Mouse (Mus musculus) neural tube, embryonic 11.5 days (tissue): ENCODE results near the gene D10Jhu81e. TPM values are rescaled to one million over a fixed set of nuclear protein-coding genes. Genes with fewer than 3 reads are reported as not detected.
"Not testable (repeated sequence)": the region's sequence is repeated elsewhere in the genome, so short reads cannot be mapped to it uniquely, and the experiment has no call there.

Source experiments
- ATAC-seq: fragments of 200-750 bp; cut with Nextera tagmentation; 2 replicates; pipeline ENCODE4 v1.8.0; 2017; ENCODE audit warnings: moderate number of reproducible peaks, mild to moderate bottlenecking, moderate TSS enrichment, moderate library complexity; ENCODE audit not compliant: insufficient read depth, low FRiP score, low TSS enrichment
- DNase-seq: peaks from one replicate; pipeline ENCODE4 v3.0.0-alpha.2; 2015; ENCODE audit warnings: low spot score
- H3K27ac ChIP-seq: fragments of 300-500 bp; sonication (generic); 2 replicates; pipeline ENCODE4 v1.5.1; 2014; ENCODE audit warnings: low read depth, mild to moderate bottlenecking, low read length
- H3K27me3 ChIP-seq: fragments of 300-500 bp; sonication (generic); 2 replicates; pipeline ENCODE4 v1.6.1; 2014; ENCODE audit warnings: mild to moderate bottlenecking, low read length, mixed read lengths; ENCODE audit not compliant: control insufficient read depth, insufficient read depth
- H3K36me3 ChIP-seq: fragments of 300-500 bp; sonication (generic); 2 replicates; pipeline ENCODE4 v1.6.1; 2014; ENCODE audit warnings: mild to moderate bottlenecking, low read length, moderate library complexity, mixed read lengths; ENCODE audit not compliant: control insufficient read depth, insufficient read depth
- H3K4me1 ChIP-seq: fragments of 300-500 bp; sonication (generic); 2 replicates; pipeline ENCODE4 v1.6.1; 2014; ENCODE audit warnings: low read length, mixed read lengths; ENCODE audit not compliant: control insufficient read depth, insufficient read depth
- H3K4me2 ChIP-seq: fragments of 300-500 bp; sonication (generic); 2 replicates; pipeline ENCODE4 v1.6.1; 2014; ENCODE audit warnings: low read depth, mild to moderate bottlenecking, moderate library complexity
- H3K4me3 ChIP-seq: fragments of 300-500 bp; sonication (generic); 2 replicates; pipeline ENCODE4 v1.5.1; 2014; ENCODE audit warnings: low read depth, low read length
- H3K9ac ChIP-seq: fragments of 300-500 bp; sonication (generic); 2 replicates; pipeline ENCODE4 v1.6.1; 2014; ENCODE audit warnings: mild to moderate bottlenecking, low read length
- H3K9me3 ChIP-seq: fragments of 300-500 bp; sonication (generic); 2 replicates; pipeline ENCODE4 v1.6.1; 2016; ENCODE audit warnings: low read length; ENCODE audit not compliant: control insufficient read depth
- WGBS: fragments of 180-500 bp; shearing (Covaris S2); extraction: QIAGEN DNeasy Blood & Tissue Kit; methylation state at CpG from one replicate; pipeline ENCODE4 v1.1.7; 2014; 5-methylcytosine and 5-hydroxymethylcytosine counted together
- polyA plus RNA-seq: library from polyadenylated mRNA; unstranded; fragments of >200 nt; fragmentation: Nextera tagmentation; extraction: Ambion mirVana; gene quantifications from 2 replicates; pipeline ENCODE4 v1.2.1, GENCODE M21; 2014

D10Jhu81e gene
- 15.8 and 17.8 TPM in 2 replicates for polyA plus RNA-seq

DNA sequence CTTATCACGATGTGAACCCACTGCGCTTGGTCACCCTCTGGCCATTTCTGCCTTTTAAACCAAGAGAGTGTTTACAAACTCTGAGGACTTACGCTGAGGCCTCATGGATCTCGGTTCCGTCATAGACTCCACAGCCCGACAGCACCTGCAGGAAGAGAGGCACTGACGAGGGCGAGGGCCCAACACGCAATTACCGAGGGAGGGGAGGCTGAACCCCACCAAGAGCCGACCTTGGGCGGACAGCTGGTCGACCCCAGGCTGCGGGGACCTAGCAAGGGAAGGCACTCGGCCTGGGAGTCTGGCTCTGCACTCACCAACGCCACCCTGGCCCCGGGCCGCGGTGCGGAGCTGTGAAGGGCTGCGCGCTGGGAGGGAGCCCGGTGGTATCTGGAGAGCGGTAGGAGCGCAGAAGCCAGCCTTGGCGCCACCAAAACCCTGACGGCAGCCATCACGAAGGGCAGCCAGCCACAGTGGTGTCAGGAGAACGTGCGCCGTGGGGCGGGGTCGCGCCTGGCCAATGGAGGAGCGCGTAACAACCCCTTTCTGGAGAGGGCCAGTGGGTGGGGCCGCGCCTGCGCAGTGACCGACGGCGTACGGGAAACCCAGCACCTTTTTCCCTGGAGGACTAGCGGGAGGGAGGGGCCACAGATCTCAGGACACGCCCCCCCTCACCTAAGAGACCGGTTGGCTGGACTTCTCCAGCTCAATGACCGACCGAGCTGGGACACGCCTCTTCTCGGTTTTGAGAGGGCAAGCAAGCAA is at the start of gene D10Jhu81e:
Gene D10Jhu81e (minus strand): TSS at position 502 of the 762 bp plus-strand sequence.
- Histone ChIP-seq H3K36me3 (peaks cover 13% of the 10 kb centered on the region), H3K4me1 (no peaks in the 10 kb centered on the region), H3K9ac (peak within 1 kb of the TSS; percentile 57), H3K4me3 (peak within 1 kb of the TSS; percentile 58), H3K27me3 (no peaks in the 10 kb centered on the region), H3K27ac (no peak within 1 kb of the TSS), H3K9me3 (no peaks in the 10 kb centered on the region), H3K4me2 (peak within 1 kb of the TSS; percentile 74)
- DNase-seq (peak; percentile 99), ATAC-seq (peak; percentile 95)
- 2% methylated on average over 47 of the region's 50 CpGs for WGBS

DNA sequence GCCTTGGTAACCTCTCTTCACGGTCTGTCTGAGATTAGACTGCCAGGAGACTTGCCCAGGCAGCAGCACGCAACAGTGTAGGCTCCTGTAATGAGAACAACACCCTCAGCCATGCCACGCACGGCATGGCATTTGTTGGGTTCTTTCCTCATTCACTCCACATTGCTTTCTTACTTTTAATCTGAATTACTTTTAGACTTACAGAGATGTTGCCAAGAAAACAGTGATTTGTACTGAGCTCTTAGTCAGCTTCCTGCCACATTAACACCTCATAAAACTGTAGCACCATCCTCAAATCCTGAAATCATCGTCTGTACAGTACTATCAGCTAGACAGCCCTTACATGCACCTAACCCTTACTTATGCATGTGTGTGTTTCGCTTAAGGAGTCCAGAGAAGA is 49.0 kb upstream of the D10Jhu81e start:
- Histone ChIP-seq H3K4me2 (no peak overlapping the region), H3K27me3 (no peaks in the 10 kb centered on the region), H3K4me1 (no peaks in the 10 kb centered on the region), H3K36me3 (peaks cover 5% of the 10 kb centered on the region; the same call in 1 of the 2 replicates), H3K9ac (no peak overlapping the region), H3K9me3 (no peaks in the 10 kb centered on the region), H3K27ac (no peak overlapping the region), H3K4me3 (no peak overlapping the region)
- 93% methylated on average over 6 of the region's 6 CpGs for WGBS
- no peak for DNase-seq
- no peak for ATAC-seq

DNA sequence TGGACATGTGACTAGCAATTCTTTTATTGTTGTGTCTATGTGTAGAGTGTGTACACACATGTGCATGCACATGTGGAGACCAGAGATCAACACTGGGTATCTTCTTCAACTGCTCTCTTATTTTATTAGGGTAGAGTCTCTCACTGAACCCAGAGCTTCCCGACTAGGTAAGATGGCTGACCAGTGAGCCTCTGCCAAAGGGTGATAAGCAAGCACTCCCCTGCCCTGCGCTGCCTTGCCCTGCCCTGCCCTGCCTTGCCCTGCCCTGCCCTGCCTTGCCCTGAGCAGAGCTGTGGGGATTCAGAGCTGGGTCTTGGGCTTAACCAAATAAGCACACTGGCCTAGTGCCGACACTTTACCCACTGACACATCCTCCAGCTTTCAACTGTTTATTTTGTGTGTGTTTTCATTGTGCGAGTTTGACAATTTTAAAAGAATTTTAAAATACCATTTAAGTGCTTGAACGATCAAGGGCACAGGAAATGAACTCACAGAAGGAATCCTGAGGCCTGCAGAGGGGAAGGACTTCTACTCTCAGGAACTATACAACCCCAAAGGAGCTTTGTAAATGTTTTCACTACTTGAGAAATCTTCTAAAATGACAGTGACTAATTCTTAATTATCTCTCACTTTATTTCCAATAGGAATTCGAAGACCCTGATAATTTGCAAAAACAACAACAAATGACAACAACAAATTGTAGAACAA is 46.9 kb upstream of the D10Jhu81e start:
- Histone ChIP-seq H3K9ac (no peak overlapping the region), H3K9me3 (no peaks in the 10 kb centered on the region), H3K27ac (no peak overlapping the region), H3K4me2 (no peak overlapping the region), H3K36me3 (peaks cover 7% of the 10 kb centered on the region; the same call in 1 of the 2 replicates), H3K27me3 (no peaks in the 10 kb centered on the region), H3K4me3 (no peak overlapping the region), H3K4me1 (no peaks in the 10 kb centered on the region)
- DNase-seq (no peak), ATAC-seq (no peak)
- WGBS = 86% methylated on average over 6 of the region's 6 CpGs

DNA sequence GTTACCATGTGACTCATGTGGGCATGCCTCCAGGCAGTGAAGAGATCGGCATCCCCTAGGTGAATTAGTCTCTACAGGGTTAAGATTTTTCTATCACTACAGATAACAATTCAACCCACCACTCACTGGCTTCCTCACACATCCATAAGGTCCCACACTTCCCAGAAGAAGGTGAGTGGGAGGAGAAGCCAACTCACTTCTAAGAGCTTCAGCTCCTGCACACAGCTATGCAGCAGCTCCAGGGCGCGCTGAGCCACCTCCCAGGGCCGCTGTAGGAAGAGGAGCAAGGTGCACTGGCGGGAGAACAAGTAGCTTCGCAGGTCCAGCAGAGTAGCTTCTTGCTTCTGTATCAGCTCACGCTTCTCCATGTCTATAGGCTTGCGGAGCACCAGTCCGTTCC is 44.8 kb upstream of the D10Jhu81e start:
- DNase-seq (no peak), ATAC-seq (no peak)
- Histone ChIP-seq H3K4me2 (no peak overlapping the region), H3K4me1 (no peaks in the 10 kb centered on the region), H3K4me3 (no peak overlapping the region), H3K27ac (no peak overlapping the region), H3K9me3 (no peaks in the 10 kb centered on the region), H3K27me3 (no peaks in the 10 kb centered on the region), H3K36me3 (peaks cover 7% of the 10 kb centered on the region), H3K9ac (no peak overlapping the region)
- WGBS = 92% methylated on average over 9 of the region's 9 CpGs

DNA sequence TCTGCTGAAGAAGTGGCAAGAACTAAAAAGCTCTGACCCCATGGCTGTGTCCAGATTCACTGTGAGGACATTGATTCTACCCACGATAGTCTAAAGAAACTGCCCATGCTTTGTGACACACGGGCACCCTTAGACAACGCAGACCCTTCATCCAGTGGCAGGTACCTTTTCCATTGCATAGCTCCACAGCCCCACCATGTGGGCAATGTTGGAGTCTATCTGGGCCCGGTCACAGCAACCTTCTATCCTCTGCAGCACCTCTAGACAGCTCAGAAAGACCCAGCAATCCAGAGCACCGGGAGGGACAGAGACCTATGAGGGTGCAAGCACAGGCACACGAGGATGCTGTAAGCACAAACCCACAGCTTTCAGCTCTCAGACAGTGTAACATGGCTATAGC is 41.7 kb upstream of the D10Jhu81e start:
- Histone ChIP-seq H3K27me3 (no peaks in the 10 kb centered on the region), H3K36me3 (peaks cover 3% of the 10 kb centered on the region), H3K9me3 (no peaks in the 10 kb centered on the region), H3K4me3 (no peak overlapping the region), H3K4me1 (no peaks in the 10 kb centered on the region), H3K4me2 (no peak overlapping the region), H3K27ac (no peak overlapping the region), H3K9ac (no peak overlapping the region)
- no peak for ATAC-seq
- WGBS = 73% methylated on average over 6 of the region's 6 CpGs
- DNase-seq = peak; percentile 14

DNA sequence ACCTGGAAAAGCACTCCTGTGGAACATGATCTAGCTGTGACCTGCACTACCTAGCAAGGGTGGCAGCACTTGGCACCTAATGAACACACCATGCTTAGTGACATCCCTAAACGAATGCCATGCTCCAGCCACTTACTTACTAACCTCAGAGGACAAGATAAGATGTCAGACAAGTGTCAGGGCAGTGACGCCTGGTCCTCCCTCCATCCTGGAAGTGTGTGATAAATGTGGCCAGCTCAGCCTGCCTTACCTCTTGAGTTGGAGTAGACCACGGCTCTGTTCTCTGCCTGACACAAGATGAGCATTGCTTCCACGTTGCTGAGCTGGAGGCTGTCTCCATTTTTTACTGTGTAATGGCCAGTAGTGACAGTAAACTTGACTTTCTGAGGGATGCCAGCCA is 31.6 kb upstream of the D10Jhu81e start:
- H3K27ac ChIP-seq = no peak overlapping the region
- no peak overlapping the region for H3K4me3 ChIP-seq
- no peaks in the 10 kb centered on the region for H3K4me1 ChIP-seq
- no peaks in the 10 kb centered on the region for H3K27me3 ChIP-seq
- H3K9me3 ChIP-seq = no peaks in the 10 kb centered on the region
- H3K36me3 ChIP-seq = peaks cover 20% of the 10 kb centered on the region
- WGBS = 95% methylated on average over 4 of the region's 4 CpGs
- H3K4me2 ChIP-seq = no peak overlapping the region
- H3K9ac ChIP-seq = no peak overlapping the region
- no peak for ATAC-seq
- no peak for DNase-seq

DNA sequence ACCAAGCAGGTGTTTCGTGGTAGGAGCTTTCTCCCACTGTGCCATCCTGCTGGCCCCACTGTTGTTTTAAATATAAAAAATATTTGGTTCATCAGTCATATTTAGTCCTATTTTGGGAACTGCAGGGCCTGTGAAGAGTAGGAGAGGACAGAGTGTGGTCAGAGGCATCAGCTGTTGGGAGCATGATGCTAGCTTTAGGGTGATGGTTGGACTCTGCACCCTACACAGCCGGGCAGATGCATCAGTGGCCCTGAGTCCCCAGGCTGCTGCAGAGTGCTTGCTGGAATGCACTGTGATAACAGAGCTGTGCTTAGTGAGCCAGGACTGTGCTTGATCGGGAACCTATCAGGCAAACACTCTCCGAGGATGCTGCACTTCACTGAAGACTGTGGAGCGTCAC is 23.4 kb upstream of the D10Jhu81e start:
- WGBS = 92% methylated on average over 5 of the region's 5 CpGs
- Histone ChIP-seq H3K4me3 (no peak overlapping the region), H3K9me3 (no peaks in the 10 kb centered on the region), H3K36me3 (peaks cover 18% of the 10 kb centered on the region), H3K4me1 (no peaks in the 10 kb centered on the region), H3K27ac (no peak overlapping the region), H3K4me2 (no peak overlapping the region), H3K9ac (no peak overlapping the region), H3K27me3 (no peaks in the 10 kb centered on the region)
- DNase-seq = no peak
- no peak for ATAC-seq

DNA sequence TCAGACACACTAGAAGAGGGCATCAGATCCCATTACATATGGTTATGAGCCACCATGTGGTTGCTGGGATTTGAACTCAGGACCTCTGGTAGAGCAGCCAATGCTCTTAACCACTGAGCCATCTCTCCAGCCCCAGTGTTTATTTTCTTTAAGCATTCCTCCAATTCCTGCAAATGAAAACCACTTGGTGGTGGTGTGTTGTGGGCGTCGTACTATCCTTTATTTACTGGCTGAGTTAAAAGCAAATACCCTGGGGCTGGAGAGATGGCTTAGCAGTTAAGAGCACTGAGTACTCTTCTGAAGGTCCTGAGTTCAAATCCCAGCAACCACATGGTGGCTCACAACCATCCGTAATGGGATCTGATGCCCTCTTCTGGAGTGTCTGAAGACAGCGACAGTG is 16.5 kb upstream of the D10Jhu81e start:
- WGBS = 91% methylated on average over 4 of the region's 4 CpGs
- ATAC-seq, H3K27me3 ChIP-seq, DNase-seq, H3K4me3 ChIP-seq, H3K27ac ChIP-seq, H3K9ac ChIP-seq, H3K36me3 ChIP-seq, H3K4me2 ChIP-seq, H3K9me3 ChIP-seq, H3K4me1 ChIP-seq: not testable (repeated sequence)

DNA sequence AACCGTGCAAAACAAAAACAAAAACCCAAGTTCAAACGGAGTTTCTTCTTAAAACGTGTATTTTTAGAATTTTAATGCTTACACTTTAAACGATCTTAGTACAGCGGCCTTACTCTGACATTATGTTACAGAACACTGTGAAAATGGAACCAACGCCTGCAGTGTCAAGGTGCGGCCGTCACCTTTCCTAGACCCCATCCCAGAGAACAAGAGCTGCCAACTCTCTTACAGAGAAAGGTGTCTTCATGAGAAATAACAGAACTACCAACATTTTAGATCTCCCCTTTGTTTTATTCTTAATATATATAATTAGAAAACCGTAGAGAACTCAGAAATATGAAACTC is 15.8 kb upstream of the D10Jhu81e start:
- DNase-seq (no peak), ATAC-seq (peak; percentile 46; the same call in 1 of the 2 replicates)
- H3K9ac ChIP-seq = peak overlapping the region; percentile 35
- peaks cover 9% of the 10 kb centered on the region; the same call in 1 of the 2 replicates for H3K4me1 ChIP-seq
- 28% methylated on average over 9 of the region's 9 CpGs for WGBS
- no peak overlapping the region for H3K27ac ChIP-seq
- peaks cover 9% of the 10 kb centered on the region for H3K36me3 ChIP-seq
- no peaks in the 10 kb centered on the region for H3K9me3 ChIP-seq
- peak overlapping the region; percentile 93 for H3K4me2 ChIP-seq
- peak overlapping the region; percentile 77 for H3K4me3 ChIP-seq
- no peaks in the 10 kb centered on the region for H3K27me3 ChIP-seq
